Mouse (Mus musculus) heart, embryonic 14.5 days (tissue): ENCODE measurements around the gene Btbd35f26. TPM values are rescaled to one million over a fixed set of nuclear protein-coding genes. Genes with fewer than 3 reads are reported as not detected.
"Not testable (repeated sequence)": the region's sequence is repeated elsewhere in the genome, so short reads cannot be mapped to it uniquely, and the experiment has no call there.

Experiments used
- ATAC-seq: fragments of 200-750 bp; cut with Nextera tagmentation; 2 replicates; pipeline ENCODE4 v1.8.0; 2017; ENCODE audit warnings: low read depth, moderate TSS enrichment; ENCODE audit not compliant: insufficient number of reproducible peaks, insufficient read depth, low FRiP score
- H3K27ac ChIP-seq, 2 experiments: fragments of 200-500 bp in 1 of 2; fragments of 300-500 bp in 1 of 2; sonication (generic) in 1 of 2; replicated peaks in 1 of 2; 2 replicates each; pipeline ENCODE4 v1.5.1; 2012 to 2014; ENCODE audit warnings: low read depth in 2 of 2, low read length in 2 of 2, control low read depth in 1 of 2, mild to moderate bottlenecking in 1 of 2, mixed read lengths in 1 of 2; ENCODE audit not compliant: control insufficient read depth in 1 of 2, insufficient read depth in 1 of 2
- H3K27me3 ChIP-seq: fragments of 300-500 bp; sonication (generic); 2 replicates; pipeline ENCODE4 v1.6.1; 2014; ENCODE audit warnings: mild to moderate bottlenecking, low read length, control low read depth; ENCODE audit not compliant: control insufficient read depth, insufficient read depth
- H3K36me3 ChIP-seq: fragments of 300-500 bp; sonication (generic); 2 replicates; pipeline ENCODE4 v1.6.1; 2014; ENCODE audit warnings: mild to moderate bottlenecking, control low read depth, low read length, mixed read lengths; ENCODE audit not compliant: control insufficient read depth, insufficient read depth
- H3K4me1 ChIP-seq, 2 experiments: fragments of 200-500 bp in 1 of 2; fragments of 300-500 bp in 1 of 2; sonication (generic) in 1 of 2; 2 replicates each; pipeline ENCODE4 v1.6.1; 2012 to 2014; ENCODE audit warnings: low read length in 2 of 2, control low read depth in 1 of 2, mixed read lengths in 1 of 2; ENCODE audit not compliant: control insufficient read depth in 2 of 2, insufficient read depth in 2 of 2
- H3K4me2 ChIP-seq: fragments of 300-500 bp; sonication (generic); 2 replicates; pipeline ENCODE4 v1.6.1; 2014; ENCODE audit warnings: mild to moderate bottlenecking, low read length
- H3K4me3 ChIP-seq, 2 experiments: fragments of 200-500 bp in 1 of 2; fragments of 300-500 bp in 1 of 2; sonication (generic) in 1 of 2; 2 replicates each; pipeline ENCODE4 v1.5.1; 2012 to 2014; ENCODE audit warnings: low read length in 2 of 2, mild to moderate bottlenecking in 2 of 2, control low read depth in 1 of 2, low read depth in 1 of 2, moderate library complexity in 1 of 2; ENCODE audit not compliant: control insufficient read depth in 1 of 2, insufficient read depth in 1 of 2
- H3K9ac ChIP-seq: fragments of 300-500 bp; sonication (generic); 2 replicates; pipeline ENCODE4 v1.6.1; 2014; ENCODE audit warnings: mild to moderate bottlenecking, low read length
- H3K9me3 ChIP-seq: fragments of 300-500 bp; sonication (generic); 2 replicates; pipeline ENCODE4 v1.6.1; 2016; ENCODE audit warnings: low read length, control low read depth; ENCODE audit not compliant: control insufficient read depth
- WGBS: fragments of 180-500 bp; shearing (Covaris S2); extraction: QIAGEN DNeasy Blood & Tissue Kit; methylation state at CpG from one replicate; pipeline ENCODE4 v1.1.7; 2014; 5-methylcytosine and 5-hydroxymethylcytosine counted together
- polyA plus RNA-seq: library from polyadenylated mRNA; unstranded; fragments of >200 nt; fragmentation: Nextera tagmentation; extraction: Ambion mirVana; gene quantifications from 2 replicates; pipeline ENCODE4 v1.2.1, GENCODE M21; 2014

The Btbd35f26 gene
- not detected in 2 replicates for polyA plus RNA-seq

DNA sequence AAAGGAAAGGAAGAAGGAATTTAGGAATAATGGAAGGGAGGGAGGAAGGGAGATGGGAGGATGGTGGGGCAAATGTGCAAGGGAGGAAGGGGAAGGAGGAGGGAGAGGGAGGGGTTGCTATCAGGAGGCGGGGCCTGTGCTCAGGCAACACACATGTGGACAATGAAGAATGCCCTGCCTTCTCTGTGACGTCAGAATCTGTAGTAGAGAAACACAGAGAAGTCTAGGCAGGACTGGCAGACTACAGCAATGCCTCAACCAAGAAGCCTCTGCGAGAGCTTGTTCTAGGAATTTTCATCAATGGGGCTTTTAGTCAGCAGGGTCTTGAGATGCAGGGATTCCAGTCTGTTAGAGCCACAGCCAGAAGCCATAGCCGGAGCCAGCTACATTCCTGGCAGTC lies at the start of gene Btbd35f26:
Gene Btbd35f26 (plus strand): TSS at position 301 of the 400 bp plus-strand sequence.
- not testable (repeated sequence) for H3K36me3 ChIP-seq, H3K4me2 ChIP-seq, ATAC-seq, H3K9ac ChIP-seq, H3K27ac ChIP-seq, H3K9me3 ChIP-seq, H3K4me1 ChIP-seq, H3K4me3 ChIP-seq, H3K27me3 ChIP-seq
- WGBS, result no CpG with 5 or more reads among the region's 4 CpGs

DNA sequence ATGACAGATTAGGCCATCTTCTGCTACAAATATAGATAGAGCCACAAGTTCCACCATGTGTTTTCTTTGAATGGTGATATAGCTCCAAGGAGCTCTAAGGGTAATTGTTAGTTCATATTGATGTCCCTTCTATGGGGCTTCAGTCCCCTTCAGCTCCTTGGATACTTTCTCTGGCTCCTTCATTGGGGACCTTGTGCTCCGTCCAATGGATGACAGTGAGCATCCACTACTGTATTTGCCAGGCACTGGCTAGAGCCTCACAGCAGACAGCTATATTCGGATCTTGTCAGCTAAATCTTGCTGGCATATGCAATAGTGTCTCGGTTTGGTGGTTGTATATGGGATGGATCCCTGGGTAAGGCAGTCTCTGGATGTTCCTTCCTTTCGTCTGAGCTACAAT lies 5.7 kb downstream of the Btbd35f26 start:
- not testable (repeated sequence) for H3K4me1 ChIP-seq, H3K27ac ChIP-seq, H3K9me3 ChIP-seq, ATAC-seq, H3K36me3 ChIP-seq, H3K9ac ChIP-seq, H3K4me3 ChIP-seq, H3K4me2 ChIP-seq, H3K27me3 ChIP-seq
- WGBS, result 64% methylated on average over 1 of the region's 4 CpGs

DNA sequence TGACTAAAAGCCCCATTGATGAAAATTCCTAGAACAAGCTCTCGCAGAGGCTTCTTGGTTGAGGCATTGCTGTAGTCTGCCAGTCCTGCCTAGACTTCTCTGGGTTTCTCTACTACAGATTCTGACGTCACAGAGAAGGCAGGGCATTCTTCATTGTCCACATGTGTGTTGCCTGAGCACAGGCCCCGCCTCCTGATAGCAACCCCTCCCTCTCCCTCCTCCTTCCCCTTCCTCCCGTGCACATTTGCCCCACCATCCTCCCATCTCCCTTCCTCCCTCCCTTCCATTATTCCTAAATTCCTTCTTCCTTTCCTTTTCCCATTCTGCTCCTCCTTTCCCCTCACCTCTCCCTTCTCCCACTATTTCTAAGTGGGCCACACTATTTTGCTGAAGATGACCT lies 47.6 kb downstream of the Btbd35f26 start, which contains the start of gene Btbd35f19:
Gene Btbd35f19 (minus strand): TSS at position 101 of the 400 bp plus-strand sequence.
- not testable (repeated sequence) for ATAC-seq, H3K9ac ChIP-seq, H3K4me2 ChIP-seq, H3K27ac ChIP-seq, H3K4me1 ChIP-seq, H3K4me3 ChIP-seq, H3K27me3 ChIP-seq, H3K36me3 ChIP-seq, H3K9me3 ChIP-seq
- no CpG with 5 or more reads among the region's 4 CpGs for WGBS

Other genes starting within 250 kb of the Btbd35f26 start
- not detected in 2 replicates for gene Btbd35f29, start 218.8 kb upstream of the Btbd35f26 start, polyA plus RNA-seq
- gene Spin2f, start 82.6 kb upstream of the Btbd35f26 start, polyA plus RNA-seq, result not detected in 2 replicates
- gene Btbd35f19, start 47.5 kb downstream of the Btbd35f26 start, polyA plus RNA-seq, result not detected in 2 replicates
- gene Gm21883, start 237.8 kb downstream of the Btbd35f26 start, polyA plus RNA-seq, result not detected in 2 replicates